Mouse (Mus musculus) sigmoid colon, adult 10 weeks (tissue): Measurements from ENCODE around the gene Itgb6. TPM values are rescaled to one million over a fixed set of nuclear protein-coding genes. Genes with fewer than 3 reads are reported as not detected.

ENCODE experiments used
- polyA plus RNA-seq: library from polyadenylated mRNA; stranded (reverse); fragments of 350-450 nt; fragmentation: Illumina TruSeq; extraction: RNeasy Lipid Tissue Mini Kit (QIAGEN cat#74804); gene quantifications from one replicate; pipeline ENCODE4 v1.2.3, GENCODE M21; 2014; ENCODE audit warnings: low read depth, low replicate concordance

The Itgb6 gene
- 31.7 TPM for polyA plus RNA-seq

GRCm38 (mm10) chr2:60722514-60722913 is at the start of gene Itgb6:
Gene Itgb6 (minus strand): TSS chr2:60722643.

DNA sequence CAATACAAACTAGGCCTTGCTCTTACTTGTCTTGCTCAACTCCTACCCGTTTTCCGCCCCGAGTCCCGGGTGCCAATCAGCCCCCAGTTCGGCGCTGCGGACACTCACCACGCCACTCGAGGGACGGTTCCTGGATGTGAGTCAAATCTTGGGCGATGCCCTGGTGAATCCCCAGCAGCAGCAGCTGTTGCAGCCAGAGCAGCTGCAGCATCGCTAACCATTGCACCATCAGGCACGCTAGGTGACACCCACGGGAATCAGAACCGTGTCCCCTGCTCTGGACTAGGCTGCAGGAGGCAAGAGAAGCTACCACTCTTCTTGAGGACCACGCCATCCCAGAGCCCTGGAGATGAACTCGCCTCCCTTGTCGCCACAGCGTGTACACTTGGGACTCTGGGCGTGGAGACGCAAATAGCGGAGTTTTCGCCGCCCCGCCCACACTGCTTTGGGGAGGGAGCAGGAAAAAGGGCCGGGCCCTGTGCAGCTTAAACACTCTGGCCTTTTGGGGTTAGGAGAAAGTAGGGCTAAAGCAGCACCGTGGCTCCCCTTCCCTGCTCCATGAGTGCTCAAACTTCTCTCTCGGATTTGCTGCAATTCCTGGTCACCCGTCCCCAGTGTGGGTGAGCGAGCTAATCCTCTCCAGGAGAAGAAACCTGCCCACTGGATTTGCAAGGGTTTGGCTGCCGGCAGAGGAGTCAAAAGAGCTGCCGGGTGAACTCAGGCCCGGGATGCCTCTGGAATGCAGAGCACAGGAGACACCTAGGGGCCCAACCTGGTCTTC is 169.4 kb downstream of the Itgb6 start, which contains the start of gene Pla2r1:
Pla2r1 (minus strand) TSS at position 407 of the 781 bp plus-strand sequence.

Other genes with a start within 250 kb of the Itgb6 start
- 8.5 TPM for gene Pla2r1, start 169.3 kb downstream of the Itgb6 start, polyA plus RNA-seq
- 62.9 TPM for gene Rbms1, start 240.5 kb upstream of the Itgb6 start, polyA plus RNA-seq